Mouse (Mus musculus) T-helper 2 cell (primary cell): ENCODE measurements around the gene Vps13c.

Experiments used
- in situ Hi-C: fragments of 300-600 bp; cut with MboI, MseI; formaldehyde crosslinking; loops from one replicate; pipeline ENCODE4 v1.15.1; 2025; ENCODE audit warnings: high pct_unique_total_duplicates

Gene Vps13c

GRCm38 (mm10) chr9:67839981-67840859 lies at the start of gene Vps13c:
Vps13c (plus strand) TSS chr9:67840396.
- in situ Hi-C loops, result loop anchor here (25.0 kb wide), 1 partner anchor 1447 kb away; no protein-coding TSS in a partner anchor

- in situ Hi-C loops, result no loop called here
These were observed 47.8 kb upstream of the Vps13c start for GRCm38 (mm10) chr9:67792405-67792804.

- in situ Hi-C loops, result no loop called here
These were observed 46.7 kb upstream of the Vps13c start for GRCm38 (mm10) chr9:67793501-67793900.

GRCm38 (mm10) chr9:67794216-67794615 lies 46.0 kb upstream of the Vps13c start:
- in situ Hi-C loops, result no loop called here

GRCm38 (mm10) chr9:67794668-67795067 lies 45.5 kb upstream of the Vps13c start:
- in situ Hi-C loops, result no loop called here

GRCm38 (mm10) chr9:67795205-67795675 lies 45.0 kb upstream of the Vps13c start:
- in situ Hi-C loops, result no loop called here

GRCm38 (mm10) chr9:67799078-67799819 lies 40.9 kb upstream of the Vps13c start:
- in situ Hi-C loops, result no loop called here

- in situ Hi-C loops, result no loop called here
These were observed 38.0 kb upstream of the Vps13c start for GRCm38 (mm10) chr9:67802241-67802640.

- in situ Hi-C loops, result no loop called here
These were observed 33.2 kb upstream of the Vps13c start for GRCm38 (mm10) chr9:67807000-67807399.

GRCm38 (mm10) chr9:67810527-67810926 lies 29.7 kb upstream of the Vps13c start:
- in situ Hi-C loops, result no loop called here

GRCm38 (mm10) chr9:67811116-67811515 lies 29.1 kb upstream of the Vps13c start:
- in situ Hi-C loops, result no loop called here

GRCm38 (mm10) chr9:67813171-67813570 lies 27.0 kb upstream of the Vps13c start:
- in situ Hi-C loops, result no loop called here

- in situ Hi-C loops, result no loop called here
These were observed 26.4 kb upstream of the Vps13c start for GRCm38 (mm10) chr9:67813665-67814337.

GRCm38 (mm10) chr9:67816172-67816928 lies 23.8 kb upstream of the Vps13c start:
- in situ Hi-C loops, result loop anchor here (5.0 kb wide), 1 partner anchor 91 kb away; no protein-coding TSS in a partner anchor

- in situ Hi-C loops, result loop anchor here (5.0 kb wide), 1 partner anchor 89 kb away; no protein-coding TSS in a partner anchor
These were observed 22.1 kb upstream of the Vps13c start for GRCm38 (mm10) chr9:67817898-67818667.

- in situ Hi-C loops, result loop anchor here (5.0 kb wide), 1 partner anchor 89 kb away; no protein-coding TSS in a partner anchor
These were observed 21.6 kb upstream of the Vps13c start for GRCm38 (mm10) chr9:67818668-67818950.

GRCm38 (mm10) chr9:67823131-67823530 lies 17.1 kb upstream of the Vps13c start:
- in situ Hi-C loops, result no loop called here

- in situ Hi-C loops, result loop anchor here (5.0 to 25.0 kb wide), 2 partner anchors 147 to 1462 kb away; no protein-coding TSS in a partner anchor
These were observed 14.7 kb upstream of the Vps13c start for GRCm38 (mm10) chr9:67825527-67825926.

- in situ Hi-C loops, result loop anchor here (5.0 to 25.0 kb wide), 2 partner anchors 144 to 1459 kb away; no protein-coding TSS in a partner anchor
These were observed 12.0 kb upstream of the Vps13c start for GRCm38 (mm10) chr9:67828182-67828581.
